8 mouse cellular contexts compared by ENCODE assay signal in the genomic region with DNA sequence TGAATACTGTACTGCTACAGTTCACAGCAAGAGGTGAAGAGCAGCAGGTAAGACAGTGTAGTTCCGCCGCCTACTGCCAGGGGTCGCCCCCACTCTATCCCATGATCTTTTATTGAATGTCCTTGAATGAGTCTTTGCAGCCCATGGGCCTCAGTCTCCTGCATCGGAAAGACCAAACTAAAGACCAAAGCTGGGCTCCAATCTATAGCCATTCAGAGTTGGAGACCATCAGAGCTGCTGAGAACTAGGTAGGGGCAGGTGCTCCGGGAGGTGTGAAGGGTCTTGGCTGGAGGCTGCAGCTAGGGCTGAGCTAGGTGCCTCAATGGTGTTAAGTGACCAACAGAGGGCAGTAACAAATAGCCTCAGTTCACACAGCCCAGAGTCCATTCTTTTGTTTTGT. TPM values are rescaled to one million over a fixed set of nuclear protein-coding genes. Genes with fewer than 3 reads are reported as not detected.
DNase-seq lines count a peak whose midpoint lies in the region; ATAC-seq and TF ChIP-seq lines count a peak whose summit lies in the region.

No protein-coding gene starts in this region.

- WGBS in lung, embryonic 14.5 days = 73% methylated on average over 5 of the region's 5 CpGs
- 72% methylated on average over 5 of the region's 5 CpGs for WGBS in stomach, embryonic 14.5 days

- ATAC-seq in cerebellum, adult (ENCODE audit: insufficient number of reproducible peaks, low FRiP score, low TSS enrichment) = no peak; the same call in 1 of the 2 replicates
- ATAC-seq in lung, embryonic 14.5 days (ENCODE audit: insufficient read depth) = peak; percentile 56; the same call in 1 of the 2 replicates
- peak; percentile 47; the same call in 1 of the 2 replicates for ATAC-seq in stomach, embryonic 14.5 days (ENCODE audit: insufficient number of reproducible peaks, insufficient read depth, low FRiP score, low read depth)

- no peak overlapping the region for H3K4me3 ChIP-seq in embryonic fibroblast, embryonic 13.5 days (ENCODE audit: insufficient read depth, low read length)
- no peak overlapping the region for H3K4me3 ChIP-seq in lung, embryonic 14.5 days (ENCODE audit: low read depth, low read length)
- no peak overlapping the region for H3K4me3 ChIP-seq in stomach, embryonic 14.5 days (ENCODE audit: low read depth, low read length)

- peak; percentile 72; the same call in 1 of the 2 replicates for TF ChIP-seq CTCF in embryonic fibroblast, embryonic 13.5 days (IDR thresholded peaks at IDR 0.05; ENCODE audit: borderline replicate concordance, insufficient read depth, low read length)
- peak; percentile 81 for TF ChIP-seq CTCF in lung, embryonic 14.5 days (IDR thresholded peaks at IDR 0.05; ENCODE audit: low read depth)

- H3K9me3 ChIP-seq in lung, embryonic 14.5 days (ENCODE audit: low read depth, low read length) = no peaks in the 10 kb centered on the region
- H3K9me3 ChIP-seq in stomach, embryonic 14.5 days (ENCODE audit: control insufficient read depth, low read depth, low read length) = peaks cover 5% of the 10 kb centered on the region; the same call in 1 of the 2 replicates

- H3K4me1 ChIP-seq in embryonic fibroblast, embryonic 13.5 days (ENCODE audit: control insufficient read depth, insufficient read depth, low read length) = no peaks in the 10 kb centered on the region
- no peaks in the 10 kb centered on the region for H3K4me1 ChIP-seq in lung, embryonic 14.5 days (ENCODE audit: insufficient read depth)
- no peaks in the 10 kb centered on the region for H3K4me1 ChIP-seq in stomach, embryonic 14.5 days (ENCODE audit: control insufficient read depth, insufficient read depth, low read length)

- H3K36me3 ChIP-seq in lung, embryonic 14.5 days (ENCODE audit: insufficient read depth) = peaks cover 89% of the 10 kb centered on the region
- peaks cover 57% of the 10 kb centered on the region for H3K36me3 ChIP-seq in stomach, embryonic 14.5 days (ENCODE audit: control insufficient read depth, insufficient read depth, low read length)

- TF ChIP-seq POLR2A in embryonic fibroblast, embryonic 13.5 days (IDR thresholded peaks at IDR 0.05; ENCODE audit: low read depth, low read length) = no peak

- H3K27ac ChIP-seq in embryonic fibroblast, embryonic 13.5 days (ENCODE audit: insufficient read depth, low read length) = no peak overlapping the region
- no peak overlapping the region for H3K27ac ChIP-seq in lung, embryonic 14.5 days (ENCODE audit: low read depth)
- H3K27ac ChIP-seq in stomach, embryonic 14.5 days (ENCODE audit: low read length) = no peak overlapping the region

- no peak overlapping the region for H3K9ac ChIP-seq in lung, embryonic 14.5 days
- H3K9ac ChIP-seq in stomach, embryonic 14.5 days (replicated peaks; ENCODE audit: low read depth, low read length) = no peak overlapping the region

- H3K27me3 ChIP-seq in lung, embryonic 14.5 days (ENCODE audit: insufficient read depth, low read length) = no peaks in the 10 kb centered on the region
- H3K27me3 ChIP-seq in stomach, embryonic 14.5 days (ENCODE audit: control insufficient read depth, insufficient read depth, low read length) = no peaks in the 10 kb centered on the region

- no peak overlapping the region for H3K4me2 ChIP-seq in lung, embryonic 14.5 days
- H3K4me2 ChIP-seq in stomach, embryonic 14.5 days (replicated peaks; ENCODE audit: low read depth, low read length) = no peak overlapping the region

- peak; percentile 13 for DNase-seq in cerebellum, adult 11 months
- peak; percentile 64 for DNase-seq in urinary bladder, postnatal 14 days (ENCODE audit: low spot score)
- DNase-seq in urinary bladder, postnatal 10 days (ENCODE audit: low spot score) = no peak
- peak; percentile 81 for DNase-seq in kidney, adult 9 months
- DNase-seq in lung, embryonic 14.5 days = peak; percentile 56

RNA-seq across cellular contexts. Expression of gene Ppp6r3, which starts 48.3 kb away (rescaled TPM):
- 63.6 and 69.4 TPM in 2 replicates for polyA plus RNA-seq in embryonic fibroblast, embryonic 13.5 days (2011; ENCODE audit: insufficient read length, low read depth, missing spikeins)
- polyA plus RNA-seq in lung, embryonic 14.5 days (2014; fragmentation: Nextera tagmentation; extraction: Ambion mirVana) = 71.3 and 74.6 TPM in 2 replicates
- 68.7 and 70.3 TPM in 2 replicates for polyA plus RNA-seq in stomach, embryonic 14.5 days (2014; fragmentation: Nextera tagmentation; extraction: Ambion mirVana)
